ENCODE assay signal across 12 mouse cellular contexts in the genomic region with DNA sequence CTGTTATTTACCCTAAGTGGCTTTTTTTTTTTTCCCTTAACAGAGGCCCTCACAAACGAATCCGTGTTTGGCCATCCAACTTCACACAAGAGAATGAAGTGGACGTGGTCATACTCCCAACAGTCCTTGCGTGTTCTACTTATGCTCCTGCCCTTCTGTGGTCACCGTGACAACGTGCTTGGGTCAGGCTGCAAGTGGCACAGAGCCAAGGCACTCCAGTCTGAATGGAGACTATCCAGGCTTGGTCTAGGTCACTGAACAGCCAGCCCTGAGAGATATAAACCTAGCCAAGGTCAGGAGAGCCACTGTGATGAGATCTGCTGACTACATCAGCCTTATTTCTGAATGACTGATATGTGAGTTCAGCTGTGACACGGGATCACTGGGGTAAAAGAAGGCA. TPM values are rescaled to one million over a fixed set of nuclear protein-coding genes. Genes with fewer than 3 reads are reported as not detected.
DNase-seq lines count a peak whose midpoint lies in the region; TF ChIP-seq lines count a peak whose summit lies in the region.
"Had no signal": no experiment of that assay in that cellular context is flagged by ENCODE, and none has a peak within 500 bp of the region (broad histone marks: within the 10 kb centered on the region; RNA-seq: fewer than 3 reads in every experiment).

No protein-coding gene starts in this region.

- peak; percentile 30 for DNase-seq in gastrocnemius, postnatal 10 days
- DNase-seq in gastrocnemius, postnatal 4 days (ENCODE audit: low spot score in 2 of 2): no peak
- DNase-seq in testis, postnatal 10 days (ENCODE audit: low spot score): no peak
- DNase-seq in kidney, postnatal 25 days: peak; percentile 61 to 67
- DNase-seq in layer of hippocampus, adult 11-12 months (ENCODE audit: low spot score): no peak
- DNase-seq in gastrocnemius, adult 8-10 months (ENCODE audit: low spot score in 2 of 2): no peak
- no peak for DNase-seq in urinary bladder, postnatal 14 days (ENCODE audit: low spot score)
- DNase-seq: cerebellum, adult 11 months; gastrocnemius, postnatal 36 days; liver, embryonic 13.5 days; spleen, adult 18-20 months had no signal

- no peak overlapping the region; the same call in 1 of the 2 replicates for H3K27ac ChIP-seq in testis, adult 2 months (ENCODE audit: control insufficient read depth, insufficient read depth, low read depth, low read length)
- H3K27ac ChIP-seq: liver, embryonic 13.5 days had no signal

- H3K36me3 ChIP-seq in testis, adult 2 months (ENCODE audit: control insufficient read depth, insufficient read depth, low read length): no peaks in the 10 kb centered on the region
- H3K36me3 ChIP-seq: liver, embryonic 13.5 days had no signal

- H3K4me1 ChIP-seq in testis, adult 2 months (ENCODE audit: control insufficient read depth, insufficient read depth, low read length): peaks cover 4% of the 10 kb centered on the region
- H3K4me1 ChIP-seq: liver, embryonic 13.5 days had no signal

- no peaks in the 10 kb centered on the region for H3K27me3 ChIP-seq in testis, adult 2 months (ENCODE audit: control insufficient read depth, insufficient read depth, low read length)

- peak; percentile 89; the same call in 1 of the 2 replicates for TF ChIP-seq POLR2A in testis, adult 2 months (IDR thresholded peaks at IDR 0.05; ENCODE audit: control insufficient read depth, low read depth, low read length)

- no peak for TF ChIP-seq CTCF in testis, adult 2 months (IDR thresholded peaks at IDR 0.05; ENCODE audit: control insufficient read depth, insufficient read depth, insufficient replicate concordance, low read depth, low read length)

- peak overlapping the region; percentile 84 for H3K4me3 ChIP-seq in testis, adult 2 months (ENCODE audit: control insufficient read depth, low read depth, low read length)
- H3K4me3 ChIP-seq: liver, embryonic 13.5 days had no signal

RNA-seq across cellular contexts. Expression of a gene that starts 23.7 kb away (rescaled TPM):
- total RNA-seq in gastrocnemius, postnatal 10 days (2021): 1 to 10 TPM; 1.8 to 2.1 TPM
- 1 to 10 TPM; 1.8 to 2.2 TPM for total RNA-seq in gastrocnemius, postnatal 4 days (2021)
- polyA plus RNA-seq in testis, adult 2 months (2012; rRNA removed): 3.8 and 4.3 TPM in 2 replicates
- under 1 TPM; 0.29 to 0.78 (median 0.66) TPM for total RNA-seq in gastrocnemius, adult 8-10 months (2022)

RNA-seq across cellular contexts. Expression of a gene that starts 47.0 kb away (rescaled TPM):
- 10 to 100 TPM; 25.9 to 28.9 TPM for total RNA-seq in gastrocnemius, postnatal 10 days (2021)
- total RNA-seq in gastrocnemius, postnatal 4 days (2021): 10 to 100 TPM; 25.5 to 26.4 TPM
- polyA plus RNA-seq in testis, adult 2 months (2012; rRNA removed): 19.2 and 22.2 TPM in 2 replicates
- total RNA-seq in gastrocnemius, adult 8-10 months (2022): 100 to 1,000 TPM in 2 of 4 experiments, 10 to 100 TPM in 2; 76.7 to 289 (median 163) TPM

Comparison
In these comparisons a context has a peak if more than half of its experiments do, and no peak if none do; other contexts are left out.
1. DNase-seq: peak in gastrocnemius, postnatal 10 days (single experiment) and kidney, postnatal 25 days (2 of 2); none in gastrocnemius, postnatal 4 days (0 of 2), testis, postnatal 10 days (single experiment), layer of hippocampus, adult 11-12 months (single experiment), gastrocnemius, adult 8-10 months (0 of 2) and urinary bladder, postnatal 14 days (single experiment).